Mouse (Mus musculus) midbrain, embryonic 11.5 days (tissue): ENCODE results near the gene Bhmt2. TPM values are rescaled to one million over a fixed set of nuclear protein-coding genes. Genes with fewer than 3 reads are reported as not detected.

Source experiments
- polyA plus RNA-seq: library from polyadenylated mRNA; unstranded; fragments of >200 nt; fragmentation: Nextera tagmentation; extraction: Ambion mirVana; gene quantifications from 2 replicates; pipeline ENCODE4 v1.2.1, GENCODE M21; 2014

Gene Bhmt2
- polyA plus RNA-seq, 1 experiment from 2014 or later: not detected

Other genes with a start within 250 kb of the Bhmt2 start
- gene Jmy, start 174.5 kb downstream of the Bhmt2 start, polyA plus RNA-seq: 3.4 and 3.5 TPM in 2 replicates
- 0.10 TPM in 1 of 2 replicates, not detected in the other for gene Bhmt, start 36.3 kb downstream of the Bhmt2 start, polyA plus RNA-seq
- gene Dmgdh, start 131 bp upstream of the Bhmt2 start, polyA plus RNA-seq: 0.12 TPM in 1 of 2 replicates, not detected in the other
- gene Arsb, start 97.3 kb upstream of the Bhmt2 start, polyA plus RNA-seq: 9.9 and 10.8 TPM in 2 replicates